ENCODE assay signal across 17 mouse cellular contexts in the genomic region with DNA sequence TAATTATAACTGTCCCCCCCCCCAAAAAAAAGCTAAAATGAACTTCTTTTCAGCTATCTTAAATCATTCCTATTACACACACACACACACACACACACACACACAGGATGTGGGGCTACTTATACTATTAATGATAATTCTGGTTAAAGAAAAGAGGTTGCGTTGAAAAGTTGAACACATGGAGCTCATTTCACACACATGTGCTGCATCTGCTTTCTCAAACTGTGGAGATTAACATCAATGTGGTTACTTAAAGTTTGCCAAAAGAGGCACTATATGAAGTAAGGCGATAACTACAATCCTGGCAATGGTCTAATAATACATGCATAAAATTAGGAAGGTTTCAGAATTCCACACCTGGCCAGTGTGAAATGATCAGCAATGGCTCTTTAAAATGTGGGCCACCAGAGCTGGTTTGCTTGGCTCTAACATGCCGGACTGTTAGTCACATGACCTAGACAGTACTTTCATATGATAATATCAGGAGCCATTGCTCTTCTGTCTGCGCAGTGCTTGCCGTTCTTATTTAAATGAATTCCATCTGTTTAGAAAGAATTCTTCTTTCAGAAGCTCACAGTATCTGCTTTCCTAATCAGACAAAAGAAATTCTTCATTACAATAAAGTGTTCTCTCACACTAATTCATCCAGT.
DNase-seq lines count a peak whose midpoint lies in the region; ATAC-seq and TF ChIP-seq lines count a peak whose summit lies in the region.
"Had no signal": no experiment of that assay in that cellular context is flagged by ENCODE, and none has a peak within 500 bp of the region (broad histone marks: within the 10 kb centered on the region; RNA-seq: fewer than 3 reads in every experiment).

No protein-coding gene starts in this region.

- 39% methylated on average over 5 of the region's 5 CpGs for WGBS in limb, embryonic 13.5 days
- 67% methylated on average over 5 of the region's 5 CpGs for WGBS in limb, embryonic 10.5 days
- 32% methylated on average over 5 of the region's 5 CpGs for WGBS in forebrain, embryonic 15.5 days

- no peak overlapping the region for H3K9ac ChIP-seq in limb, embryonic 13.5 days
- no peak overlapping the region for H3K9ac ChIP-seq in ES-E14 (ENCODE audit: insufficient read depth, low read depth, low read length, poor library complexity, severe bottlenecking)
- no peak overlapping the region for H3K9ac ChIP-seq in forebrain, embryonic 15.5 days (replicated peaks)

- no peaks in the 10 kb centered on the region for H3K27me3 ChIP-seq in limb, embryonic 13.5 days
- H3K27me3 ChIP-seq in limb, embryonic 10.5 days (ENCODE audit: low read depth, poor library complexity, severe bottlenecking): no peaks in the 10 kb centered on the region
- H3K27me3 ChIP-seq in forebrain, embryonic 15.5 days: no peaks in the 10 kb centered on the region

- peaks cover 11% of the 10 kb centered on the region; the same call in 1 of the 2 replicates for H3K4me1 ChIP-seq in limb, embryonic 13.5 days
- peaks cover 21% of the 10 kb centered on the region for H3K4me1 ChIP-seq in limb, embryonic 10.5 days
- H3K4me1 ChIP-seq in ES-E14 (ENCODE audit: control insufficient read depth in 2 of 2, insufficient read depth in 2 of 2, low read length in 2 of 2, poor library complexity in 1 of 2): peaks cover 3 to 16% of the 10 kb centered on the region in 2 experiments; a peak in 3 of 4 replicates
- peaks cover 24% of the 10 kb centered on the region for H3K4me1 ChIP-seq in forebrain, embryonic 15.5 days

- no peaks in the 10 kb centered on the region for H3K9me3 ChIP-seq in limb, embryonic 13.5 days
- no peaks in the 10 kb centered on the region for H3K9me3 ChIP-seq in limb, embryonic 10.5 days (replicated peaks)
- no peaks in the 10 kb centered on the region for H3K9me3 ChIP-seq in ES-E14 (ENCODE audit: control insufficient read depth, insufficient read depth, low read depth, low read length)
- H3K9me3 ChIP-seq in forebrain, embryonic 15.5 days: no peaks in the 10 kb centered on the region

- no peak overlapping the region for H3K4me2 ChIP-seq in limb, embryonic 13.5 days (replicated peaks)
- H3K4me2 ChIP-seq in forebrain, embryonic 15.5 days (replicated peaks): no peak overlapping the region
- H3K4me2 ChIP-seq: liver, embryonic 11.5 days had no signal

- 0 out of 2 replicates have a peak, but pooled peaks have one; percentile 3 for ATAC-seq in limb, embryonic 13.5 days (ENCODE audit: low FRiP score, low read depth)
- peak; percentile 74 for ATAC-seq in forebrain, embryonic 15.5 days (replicated peaks)
- no peak for ATAC-seq in megakaryocyte, adult 5-6 weeks (ENCODE audit: poor library complexity, severe bottlenecking)
- ATAC-seq: inflammation-experienced regulatory T-cells, adult 6 months had no signal

- no peak for DNase-seq in limb, embryonic 10.5 days (ENCODE audit: low spot score)
- DNase-seq in ES-E14 (ENCODE audit: low read depth, low spot score): peak; percentile 53
- peak; percentile 89 for DNase-seq in ZHBTc4 (ENCODE audit: low read depth, low spot score)
- DNase-seq in cerebellum, adult 11-12 months: no peak
- DNase-seq: adrenal gland, postnatal 25 days; cerebellum, adult 8-10 months; kidney, adult 8-10 months; kidney, postnatal 14 days; lung, adult 2 months; right cerebral cortex, postnatal 25 days; thymus, postnatal 36 days had no signal

- no peak overlapping the region for H3K4me3 ChIP-seq in limb, embryonic 13.5 days
- no peak overlapping the region for H3K4me3 ChIP-seq in limb, embryonic 10.5 days
- H3K4me3 ChIP-seq in ES-E14 (ENCODE audit: insufficient read depth in 1 of 2, low read depth in 1 of 2, low read length in 2 of 2, poor library complexity in 1 of 2, severe bottlenecking in 1 of 2): no peak overlapping the region
- no peak overlapping the region for H3K4me3 ChIP-seq in forebrain, embryonic 15.5 days
- H3K4me3 ChIP-seq: layer of hippocampus, adult 2 months had no signal

- no peaks in the 10 kb centered on the region for H3K36me3 ChIP-seq in limb, embryonic 13.5 days
- H3K36me3 ChIP-seq in limb, embryonic 10.5 days: no peaks in the 10 kb centered on the region
- no peaks in the 10 kb centered on the region; the same call in 1 of the 2 replicates for H3K36me3 ChIP-seq in ES-E14 (ENCODE audit: control insufficient read depth, insufficient read depth, low read length, poor library complexity, severe bottlenecking)
- H3K36me3 ChIP-seq in forebrain, embryonic 15.5 days: no peaks in the 10 kb centered on the region

- in situ Hi-C loops in ES-E14 (cut with MboI; ENCODE audit: low sequenced_read_pairs in 2 of 2, unreplicated experiment in 2 of 2): no loop called here

- H3K27ac ChIP-seq in limb, embryonic 13.5 days: no peak overlapping the region
- H3K27ac ChIP-seq in limb, embryonic 10.5 days: no peak overlapping the region
- H3K27ac ChIP-seq in ES-E14 (ENCODE audit: insufficient read depth, low read depth, low read length, poor library complexity, severe bottlenecking): no peak overlapping the region; the same call in 1 of the 2 replicates
- no peak overlapping the region; the same call in 1 of the 2 replicates for H3K27ac ChIP-seq in forebrain, embryonic 15.5 days (replicated peaks)
- H3K27ac ChIP-seq: layer of hippocampus, adult 2 months had no signal

TF ChIP-seq in ES-E14, 5 proteins besides CTCF, POLR2A, EP300 and RAD21:
- TF ChIP-seq CHD2 (IDR thresholded peaks at IDR 0.05; ENCODE audit: low read depth, low read length) (no peak), MAFK (IDR thresholded peaks at IDR 0.05; ENCODE audit: insufficient read depth, low read depth, low read length) (no peak), HCFC1 (IDR thresholded peaks at IDR 0.05; ENCODE audit: borderline replicate concordance, insufficient read depth, low read length) (no peak), ZNF384 (IDR thresholded peaks at IDR 0.05; ENCODE audit: low read depth, low read length) (no peak)
TF ChIP-seq in ES-E14: peak in this region for 0.

Comparison
In these comparisons a context has a peak if more than half of its experiments do, and no peak if none do; other contexts are left out.
1. DNase-seq: peak in ES-E14 (single experiment) and ZHBTc4 (single experiment); none in limb, embryonic 10.5 days (single experiment) and cerebellum, adult 11-12 months (single experiment).